Mouse (Mus musculus) E14TG2a.4 (cell line): ENCODE measurements around the gene Sema3b.
A peak's percentile ranks its signal among the peaks of the same experiment; 100 is the strongest.

ENCODE experiments used
- H3K27me3 ChIP-seq: 2 replicates; pipeline ENCODE4 v1.6.1; 2014; ENCODE audit warnings: low read length, control low read depth; ENCODE audit not compliant: insufficient read depth
- H3K36me3 ChIP-seq: 2 replicates; pipeline ENCODE4 v1.6.1; 2014; ENCODE audit warnings: low read length, control low read depth; ENCODE audit not compliant: insufficient read depth
- H3K4me1 ChIP-seq: replicated peaks from 2 replicates; pipeline ENCODE4 v1.6.1; 2014; ENCODE audit warnings: low read depth, low read length, control low read depth
- H3K4me3 ChIP-seq: replicated peaks from 2 replicates; pipeline ENCODE4 v1.5.1; 2014; ENCODE audit warnings: mild to moderate bottlenecking, low read length
- H3K9me3 ChIP-seq: 2 replicates; pipeline ENCODE4 v1.6.1; 2014; ENCODE audit warnings: low read length, control low read depth
- CTCF ChIP-seq: conservative IDR thresholded peaks from 2 replicates; pipeline ENCODE4 v1.5.1; 2014; ENCODE audit warnings: low read length
- NANOG ChIP-seq: IDR thresholded peaks from 2 replicates; pipeline ENCODE4 v1.6.1; 2014; ENCODE audit warnings: borderline replicate concordance, low read length, mixed read lengths
- POU5F1 ChIP-seq: IDR thresholded peaks from 2 replicates; pipeline ENCODE4 v1.6.1; 2014; ENCODE audit warnings: low read length, borderline replicate concordance

Gene Sema3b

GRCm38 (mm10) chr9:107612191-107612944 lies 3.3 kb upstream of the Sema3b start:
- Histone ChIP-seq H3K27me3 (peaks cover 33% of the 10 kb centered on the region), H3K4me3 (peak overlapping the region; percentile 74), H3K4me1 (peaks cover 79% of the 10 kb centered on the region), H3K9me3 (no peaks in the 10 kb centered on the region), H3K36me3 (peaks cover 35% of the 10 kb centered on the region)
- no peak for TF ChIP-seq NANOG
- no peak for TF ChIP-seq CTCF
- TF ChIP-seq POU5F1, result no peak

DNA sequence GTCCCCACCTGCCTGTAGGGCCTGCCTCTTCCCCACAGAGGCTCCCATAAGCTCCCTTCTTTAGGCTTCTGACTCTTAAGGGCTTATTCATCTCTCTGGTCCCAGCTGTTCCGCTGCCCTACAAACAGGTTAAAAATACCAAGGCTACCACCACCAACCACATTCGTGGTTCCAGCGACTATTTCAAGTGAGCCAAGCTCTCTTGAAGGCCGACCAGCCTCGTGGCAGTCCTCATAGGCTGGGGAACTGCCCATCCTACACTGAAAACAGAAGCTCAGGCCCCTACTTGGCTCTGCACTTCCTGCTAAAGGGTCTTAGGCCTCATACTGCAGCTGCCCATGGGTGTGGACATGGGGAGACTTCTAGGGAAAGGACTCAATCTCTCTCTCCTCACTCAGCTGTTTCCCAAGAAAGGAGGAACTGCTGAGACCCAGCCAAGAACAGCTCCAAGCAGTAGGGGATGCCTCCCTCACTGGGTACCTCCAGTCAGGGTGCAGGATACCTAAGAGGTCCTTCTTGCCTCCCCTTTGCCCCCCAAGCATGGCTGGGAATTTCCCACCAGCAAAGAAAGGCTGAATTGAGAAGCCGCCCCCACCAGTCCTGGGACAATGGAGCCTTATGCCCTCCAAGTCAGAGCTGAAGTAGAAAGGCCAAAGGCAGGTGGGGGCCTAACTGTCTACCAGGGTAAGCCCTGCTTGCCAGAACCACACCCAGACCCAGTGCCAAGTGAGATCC lies 2.6 kb upstream of the Sema3b start:
- Histone ChIP-seq H3K4me1 (peaks cover 87% of the 10 kb centered on the region), H3K4me3 (peak overlapping the region; percentile 74), H3K27me3 (peaks cover 39% of the 10 kb centered on the region), H3K9me3 (no peaks in the 10 kb centered on the region), H3K36me3 (peaks cover 29% of the 10 kb centered on the region)
- TF ChIP-seq CTCF (no peak), NANOG (no peak), POU5F1 (no peak)

DNA sequence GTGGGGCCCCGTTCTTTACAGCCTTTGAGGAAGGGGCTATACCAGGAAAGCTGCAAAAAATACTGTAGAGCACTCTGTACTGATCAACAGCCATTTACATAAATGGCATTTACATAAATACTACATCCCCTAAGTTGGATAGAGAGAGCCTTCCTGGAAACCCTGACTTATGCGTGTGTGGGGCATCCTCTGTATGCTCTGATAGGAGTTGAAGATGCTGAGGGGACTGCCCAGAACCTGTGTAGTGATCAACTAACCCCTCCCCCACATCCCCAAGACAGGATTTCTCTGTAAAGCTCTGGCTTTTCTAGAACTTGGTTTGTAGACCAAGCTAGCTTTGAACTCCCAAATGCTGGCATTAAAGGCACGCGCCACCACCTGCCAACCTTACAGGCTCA lies 403 bp upstream of the Sema3b start:
- H3K4me3 ChIP-seq, result no peak overlapping the region
- H3K27me3 ChIP-seq, result peaks cover 57% of the 10 kb centered on the region
- H3K4me1 ChIP-seq, result peaks cover 95% of the 10 kb centered on the region
- TF ChIP-seq CTCF (no peak), POU5F1 (no peak), NANOG (no peak)
- peaks cover 7% of the 10 kb centered on the region; the same call in 1 of the 2 replicates for H3K36me3 ChIP-seq
- H3K9me3 ChIP-seq, result no peaks in the 10 kb centered on the region

DNA sequence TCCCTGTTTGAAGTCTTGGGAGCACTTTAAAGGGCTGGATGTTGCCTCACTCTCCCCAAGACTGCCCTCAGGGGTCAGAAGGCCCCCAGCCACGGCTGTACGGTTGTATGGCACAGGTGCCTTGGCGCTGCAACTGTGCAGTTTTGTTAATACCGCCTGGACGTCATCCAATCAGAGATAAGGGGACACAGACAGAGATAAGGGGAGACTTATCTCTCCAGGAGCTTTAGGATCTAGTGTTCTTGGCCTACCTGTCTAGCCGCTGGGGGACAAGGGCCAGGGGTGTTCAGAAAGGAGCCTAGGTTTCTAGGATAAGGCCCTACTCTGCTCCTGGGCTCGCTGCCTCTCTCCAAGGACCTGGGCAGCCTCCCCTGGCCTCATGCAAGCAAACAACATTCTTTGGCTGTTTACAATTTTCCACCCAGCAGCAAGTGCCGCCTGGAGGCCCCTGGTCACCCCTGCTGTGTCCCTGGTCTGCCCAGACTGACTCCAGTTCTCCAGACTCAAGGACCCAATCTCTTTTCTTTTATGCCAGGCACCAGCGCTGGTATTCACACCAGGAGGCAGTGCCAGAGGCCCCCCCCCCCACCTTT lies 1.3 kb downstream of the Sema3b start:
- no peak for TF ChIP-seq POU5F1
- no peak for TF ChIP-seq CTCF
- TF ChIP-seq NANOG, result no peak
- Histone ChIP-seq H3K4me3 (no peak overlapping the region), H3K36me3 (no peaks in the 10 kb centered on the region), H3K27me3 (peaks cover 74% of the 10 kb centered on the region), H3K4me1 (peaks cover 94% of the 10 kb centered on the region), H3K9me3 (no peaks in the 10 kb centered on the region)

GRCm38 (mm10) chr9:107607036-107607435 lies 2.0 kb downstream of the Sema3b start:
- no peaks in the 10 kb centered on the region for H3K36me3 ChIP-seq
- H3K4me1 ChIP-seq, result peaks cover 96% of the 10 kb centered on the region
- no peaks in the 10 kb centered on the region for H3K9me3 ChIP-seq
- H3K4me3 ChIP-seq, result no peak overlapping the region
- peaks cover 79% of the 10 kb centered on the region for H3K27me3 ChIP-seq
- TF ChIP-seq CTCF (no peak), POU5F1 (no peak), NANOG (no peak)

DNA sequence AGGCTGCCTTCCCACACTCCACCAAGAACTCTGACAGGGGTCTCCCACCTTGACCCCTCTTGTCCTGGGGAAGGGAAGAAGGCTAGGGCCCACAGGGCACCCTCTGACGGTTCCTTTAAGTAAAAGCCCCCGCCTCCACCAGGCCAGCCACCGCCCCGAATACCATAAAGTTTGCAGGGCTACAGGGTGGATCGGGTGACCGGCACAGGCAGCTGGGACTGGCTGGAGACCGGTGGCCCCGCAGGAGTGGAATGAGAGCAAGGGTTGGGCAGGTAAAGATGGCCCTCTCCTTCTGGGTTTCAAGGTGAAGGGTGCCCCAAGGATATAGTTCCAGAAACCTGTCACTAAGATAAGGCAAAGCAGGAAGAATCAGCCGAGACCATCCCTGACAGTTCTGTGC lies 2.4 kb downstream of the Sema3b start:
- TF ChIP-seq CTCF (no peak), NANOG (no peak), POU5F1 (no peak)
- peaks cover 77% of the 10 kb centered on the region for H3K27me3 ChIP-seq
- peaks cover 95% of the 10 kb centered on the region for H3K4me1 ChIP-seq
- no peaks in the 10 kb centered on the region for H3K9me3 ChIP-seq
- peak overlapping the region; percentile 45; the same call in 1 of the 2 replicates for H3K4me3 ChIP-seq
- H3K36me3 ChIP-seq, result no peaks in the 10 kb centered on the region

GRCm38 (mm10) chr9:107605041-107605661 lies 3.9 kb downstream of the Sema3b start:
- Histone ChIP-seq H3K4me1 (peaks cover 94% of the 10 kb centered on the region), H3K9me3 (no peaks in the 10 kb centered on the region), H3K27me3 (peaks cover 85% of the 10 kb centered on the region), H3K4me3 (peak overlapping the region; percentile 71), H3K36me3 (no peaks in the 10 kb centered on the region)
- no peak for TF ChIP-seq CTCF
- no peak for TF ChIP-seq NANOG
- TF ChIP-seq POU5F1, result no peak

DNA sequence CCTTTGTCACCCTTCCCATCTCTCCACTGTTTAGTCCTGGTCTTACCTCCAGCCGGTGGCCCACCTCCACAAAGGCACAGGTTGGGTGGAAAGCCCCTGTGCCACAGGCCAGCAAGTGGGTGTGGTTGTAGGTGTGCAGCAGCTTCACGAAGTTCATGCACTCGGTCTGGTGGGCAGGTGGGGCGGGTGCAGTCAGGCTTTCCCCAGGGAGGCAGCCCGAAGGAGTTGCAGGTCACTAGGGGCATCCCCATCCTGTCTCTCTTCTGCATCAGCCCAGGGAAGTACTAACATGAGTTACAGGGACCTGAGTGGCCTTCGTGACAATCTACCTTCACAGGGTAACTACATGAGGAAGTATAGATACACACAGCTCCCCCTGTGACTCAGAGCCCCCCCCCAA lies 5.8 kb downstream of the Sema3b start:
- Histone ChIP-seq H3K36me3 (no peaks in the 10 kb centered on the region), H3K4me1 (peaks cover 94% of the 10 kb centered on the region), H3K9me3 (no peaks in the 10 kb centered on the region), H3K27me3 (peaks cover 91% of the 10 kb centered on the region), H3K4me3 (no peak overlapping the region)
- TF ChIP-seq NANOG (no peak), CTCF (no peak), POU5F1 (no peak)
